Mouse (Mus musculus): Measurements from ENCODE around the gene Car10. TPM values are rescaled to one million over a fixed set of nuclear protein-coding genes. Genes with fewer than 3 reads are reported as not detected.

Gene Car10
- polyA plus RNA-seq, 1 experiment = not detected

DNA sequence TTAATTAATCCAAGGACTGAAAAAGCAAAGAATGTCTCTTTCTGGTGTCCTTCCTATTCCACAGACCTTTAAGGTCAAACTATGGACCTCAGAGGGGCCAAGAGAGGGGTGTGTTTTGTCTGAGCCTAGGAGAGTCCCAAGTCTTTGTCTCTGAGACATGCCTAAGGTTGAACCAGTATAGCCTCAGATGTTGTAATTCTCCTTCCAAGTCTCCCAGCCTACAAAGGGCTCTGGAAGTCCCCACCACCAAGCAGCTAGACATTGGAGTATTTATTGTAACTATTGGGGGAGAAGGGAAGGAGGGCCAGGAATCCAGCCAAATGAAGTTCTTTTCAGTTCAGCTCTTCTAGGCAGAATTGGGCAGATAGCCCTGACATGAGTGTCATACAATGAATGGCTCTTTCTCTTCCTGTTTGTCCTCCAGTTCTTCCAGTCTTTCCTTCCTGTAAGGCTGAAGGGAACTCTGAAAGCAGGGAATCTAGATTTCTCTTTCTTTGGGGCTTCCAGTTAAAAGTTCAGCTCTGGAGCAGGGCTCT lies 464.6 kb downstream of the Car10 start:
- H3K79me2 ChIP-seq (ENCODE audit: control insufficient read depth, insufficient read depth) = no peaks in the 10 kb centered on the region
- H3K4me2 ChIP-seq (ENCODE audit: low read depth) = no peak overlapping the region
- TF ChIP-seq TCF12 (IDR thresholded peaks at IDR 0.05; ENCODE audit: insufficient read depth, poor library complexity, severe bottlenecking) (no peak), REST (IDR thresholded peaks at IDR 0.05; ENCODE audit: insufficient read depth, insufficient read length) (no peak)
- H3ac ChIP-seq (ENCODE audit: control insufficient read depth, insufficient read length) = no peak overlapping the region
- no peak overlapping the region for H3K4me3 ChIP-seq
- no peaks in the 10 kb centered on the region for H3K27me3 ChIP-seq (ENCODE audit: control insufficient read depth, insufficient read depth, insufficient read length)
- H3K36me3 ChIP-seq (ENCODE audit: control insufficient read depth, insufficient read depth) = no peaks in the 10 kb centered on the region

GRCm38 (mm10) chr11:93565756-93566155 lies 467.9 kb downstream of the Car10 start:
- Histone ChIP-seq H3K4me3 (no peak overlapping the region), H3K4me2 (ENCODE audit: low read depth) (no peak overlapping the region), H3K27me3 (ENCODE audit: control insufficient read depth, insufficient read depth, insufficient read length) (no peaks in the 10 kb centered on the region), H3K36me3 (ENCODE audit: control insufficient read depth, insufficient read depth) (no peaks in the 10 kb centered on the region), H3ac (ENCODE audit: control insufficient read depth, insufficient read length) (no peak overlapping the region), H3K79me2 (ENCODE audit: control insufficient read depth, insufficient read depth) (no peaks in the 10 kb centered on the region)
- no peak for TF ChIP-seq MYOD1 (IDR thresholded peaks at IDR 0.05; ENCODE audit: control insufficient read depth in 1 of 3, insufficient read length in 2 of 3, low read depth in 2 of 3)

DNA sequence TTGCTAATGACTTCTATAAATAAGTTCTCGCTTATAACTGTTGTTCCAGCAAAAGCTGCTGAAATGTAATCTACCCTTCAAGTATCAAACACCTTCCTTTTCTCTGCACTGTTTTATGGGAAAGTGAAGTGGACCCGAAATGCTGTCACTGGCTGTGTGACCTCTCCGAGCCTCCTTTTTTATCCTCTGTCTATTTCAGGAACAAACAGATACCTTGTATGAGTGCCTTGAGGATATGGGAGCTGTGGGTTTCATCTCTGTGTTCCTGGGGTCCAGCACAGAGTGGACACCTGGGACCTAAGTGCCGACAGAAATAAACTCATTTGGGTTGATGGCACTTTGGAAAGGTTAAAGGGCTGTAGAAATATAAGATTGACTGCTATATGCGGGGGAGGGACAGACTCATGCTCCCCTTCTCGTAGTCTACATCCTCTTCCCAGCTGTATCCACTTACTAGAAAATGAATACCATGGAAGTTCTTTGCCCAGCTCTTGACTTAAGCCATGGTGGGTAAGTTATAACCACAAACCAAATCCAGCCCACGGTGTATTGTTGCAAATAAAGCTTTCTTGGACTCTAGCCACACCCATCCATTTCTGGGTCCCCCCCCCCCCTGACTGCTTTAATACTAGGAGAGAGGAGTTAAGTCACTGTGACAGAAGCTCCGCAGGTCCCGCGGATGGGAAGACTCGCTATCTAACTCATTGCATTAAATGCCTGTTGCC lies 474.3 kb downstream of the Car10 start:
- H3K36me3 ChIP-seq (ENCODE audit: control insufficient read depth, insufficient read depth) = no peaks in the 10 kb centered on the region
- H3K4me2 ChIP-seq (ENCODE audit: low read depth) = peak overlapping the region; percentile 18
- no peak overlapping the region for H3K4me3 ChIP-seq
- H3K79me2 ChIP-seq (ENCODE audit: control insufficient read depth, insufficient read depth) = no peaks in the 10 kb centered on the region
- TF ChIP-seq MAX (IDR thresholded peaks at IDR 0.05; ENCODE audit: low read depth) (no peak), SRF (IDR thresholded peaks at IDR 0.05; ENCODE audit: control insufficient read depth, insufficient read length, low read depth) (no peak), MYOG (IDR thresholded peaks at IDR 0.05; ENCODE audit: control insufficient read depth in 1 of 3, insufficient read depth in 1 of 3, insufficient read length in 2 of 3, low read depth in 2 of 3) (no peak), USF1 (IDR thresholded peaks at IDR 0.05; ENCODE audit: low read depth) (no peak), CEBPB (IDR thresholded peaks at IDR 0.05; ENCODE audit: insufficient read depth, poor library complexity, severe bottlenecking) (no peak), E2F4 (IDR thresholded peaks at IDR 0.05; ENCODE audit: insufficient read depth) (no peak)
- no peaks in the 10 kb centered on the region for H3K27me3 ChIP-seq (ENCODE audit: control insufficient read depth, insufficient read depth, insufficient read length)
- H3ac ChIP-seq (ENCODE audit: control insufficient read depth, insufficient read length) = no peak overlapping the region

DNA sequence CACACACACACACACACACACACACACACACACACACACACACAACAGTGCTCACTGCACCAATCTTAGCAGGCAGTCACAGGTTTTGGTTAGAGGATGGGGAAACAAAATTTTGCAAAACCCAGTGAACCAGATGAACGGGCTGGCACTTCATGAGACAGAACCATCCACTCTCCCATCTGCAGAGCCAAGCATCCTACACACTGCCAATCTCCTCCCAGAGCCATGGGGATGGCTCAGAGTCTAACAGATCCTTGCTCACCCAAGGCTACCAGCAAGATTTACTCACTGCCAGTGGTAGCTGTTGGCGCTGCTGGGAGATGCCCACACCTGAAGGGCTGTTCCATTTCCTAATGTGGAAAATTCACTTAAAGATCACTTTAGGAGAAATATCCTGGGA lies 479.6 kb downstream of the Car10 start:
- H3K4me2 ChIP-seq (ENCODE audit: low read depth) = no peak overlapping the region
- H3K79me2 ChIP-seq (ENCODE audit: control insufficient read depth, insufficient read depth) = no peaks in the 10 kb centered on the region
- TF ChIP-seq MYOG (IDR thresholded peaks at IDR 0.05; ENCODE audit: control insufficient read depth in 1 of 3, insufficient read depth in 1 of 3, insufficient read length in 2 of 3, low read depth in 2 of 3) = no peak
- no peak for TF ChIP-seq POLR2AphosphoS2 (IDR thresholded peaks at IDR 0.05; ENCODE audit: insufficient read length, low read depth)
- TF ChIP-seq MAX (IDR thresholded peaks at IDR 0.05; ENCODE audit: low read depth) = no peak
- no peak for TF ChIP-seq USF1 (IDR thresholded peaks at IDR 0.05; ENCODE audit: low read depth)
- TF ChIP-seq REST (IDR thresholded peaks at IDR 0.05; ENCODE audit: insufficient read depth, insufficient read length) = no peak
- no peak for TF ChIP-seq POLR2A (IDR thresholded peaks at IDR 0.05; ENCODE audit: insufficient read length, low read depth)
- no peak for TF ChIP-seq E2F4 (IDR thresholded peaks at IDR 0.05; ENCODE audit: insufficient read depth)

DNA sequence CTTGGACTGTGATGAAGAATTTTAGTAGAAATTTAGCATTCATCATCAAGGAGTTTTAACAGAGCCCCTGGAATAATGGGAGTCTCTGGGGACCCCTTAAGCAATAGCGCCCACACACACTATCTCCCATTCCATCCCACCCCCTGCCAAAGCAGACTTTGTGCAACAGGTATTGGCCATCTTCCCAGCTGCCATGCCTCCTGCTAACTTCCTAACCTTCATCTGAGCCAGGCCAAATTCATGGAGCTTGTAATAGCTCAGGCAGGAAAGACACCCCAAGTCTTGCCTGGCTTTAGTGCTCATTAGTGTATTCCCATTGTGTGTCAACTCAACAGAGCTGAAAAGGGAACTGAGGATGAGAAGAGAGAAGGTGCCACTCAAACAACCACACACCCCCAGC lies 481.8 kb downstream of the Car10 start:
- Histone ChIP-seq H3K79me2 (ENCODE audit: control insufficient read depth, insufficient read depth) (no peaks in the 10 kb centered on the region), H3K36me3 (ENCODE audit: control insufficient read depth, insufficient read depth) (no peaks in the 10 kb centered on the region), H3K4me2 (ENCODE audit: low read depth) (no peak overlapping the region), H3K4me3 (no peak overlapping the region), H3ac (ENCODE audit: control insufficient read depth, insufficient read length) (no peak overlapping the region), H3K27me3 (ENCODE audit: control insufficient read depth, insufficient read depth, insufficient read length) (no peaks in the 10 kb centered on the region)
- TF ChIP-seq TCF12 (IDR thresholded peaks at IDR 0.05; ENCODE audit: insufficient read depth, poor library complexity, severe bottlenecking) (no peak), POLR2A (IDR thresholded peaks at IDR 0.05; ENCODE audit: insufficient read length, low read depth) (no peak), MAX (IDR thresholded peaks at IDR 0.05; ENCODE audit: low read depth) (no peak), MYOG (IDR thresholded peaks at IDR 0.05; ENCODE audit: control insufficient read depth in 1 of 3, insufficient read depth in 1 of 3, insufficient read length in 2 of 3, low read depth in 2 of 3) (no peak), USF1 (IDR thresholded peaks at IDR 0.05; ENCODE audit: low read depth) (no peak), MYOD1 (IDR thresholded peaks at IDR 0.05; ENCODE audit: control insufficient read depth in 1 of 3, insufficient read length in 2 of 3, low read depth in 2 of 3) (no peak), CEBPB (IDR thresholded peaks at IDR 0.05; ENCODE audit: insufficient read depth, poor library complexity, severe bottlenecking) (no peak), POLR2AphosphoS2 (IDR thresholded peaks at IDR 0.05; ENCODE audit: insufficient read length, low read depth) (no peak), REST (IDR thresholded peaks at IDR 0.05; ENCODE audit: insufficient read depth, insufficient read length) (no peak), E2F4 (IDR thresholded peaks at IDR 0.05; ENCODE audit: insufficient read depth) (no peak), SRF (IDR thresholded peaks at IDR 0.05; ENCODE audit: control insufficient read depth, insufficient read length, low read depth) (no peak), TCF3 (IDR thresholded peaks at IDR 0.05; ENCODE audit: insufficient read length, low read depth) (no peak)

More for the DNA sequence above, 479.6 kb downstream of the Car10 start:
- Histone ChIP-seq H3K4me3 (no peak overlapping the region), H3ac (ENCODE audit: control insufficient read depth, insufficient read length) (no peak overlapping the region), H3K27me3 (ENCODE audit: control insufficient read depth, insufficient read depth, insufficient read length) (no peaks in the 10 kb centered on the region), H3K36me3 (ENCODE audit: control insufficient read depth, insufficient read depth) (no peaks in the 10 kb centered on the region)
